Mouse (Mus musculus): ENCODE data around the gene Ddx31. TPM values are rescaled to one million over a fixed set of nuclear protein-coding genes. Genes with fewer than 3 reads are reported as not detected.

Gene Ddx31
- polyA plus RNA-seq, 1 experiment from 2014 or later: 16.5 TPM

- Histone ChIP-seq H3K9me3 (ENCODE audit: low read depth, low read length) (no peaks in the 10 kb centered on the region), H3K36me3 (ENCODE audit: insufficient read depth) (no peaks in the 10 kb centered on the region), H3K4me1 (ENCODE audit: insufficient read depth) (no peaks in the 10 kb centered on the region), H3K9ac (no peak overlapping the region), H3K27ac (ENCODE audit: low read depth) (no peak overlapping the region), H3K27me3 (ENCODE audit: insufficient read depth, low read length) (no peaks in the 10 kb centered on the region), H3K4me2 (no peak overlapping the region), H3K4me3 (ENCODE audit: low read depth, low read length) (no peak overlapping the region)
- DNase-seq: no peak
- WGBS: 77% methylated on average over 3 of the region's 3 CpGs
- no peak for ATAC-seq (ENCODE audit: insufficient read depth)
- TF ChIP-seq CTCF (IDR thresholded peaks at IDR 0.05; ENCODE audit: low read depth): no peak
Observed at GRCm38 (mm10) chr2:28946312-28946711, 106.1 kb downstream of the Ddx31 start.

GRCm38 (mm10) chr2:28952981-28953380, 112.8 kb downstream of the Ddx31 start:
- no peak overlapping the region for H3K9ac ChIP-seq
- no peaks in the 10 kb centered on the region for H3K36me3 ChIP-seq (ENCODE audit: insufficient read depth)
- no peak overlapping the region for H3K27ac ChIP-seq (ENCODE audit: low read depth)
- WGBS: 21% methylated on average over 8 of the region's 8 CpGs
- DNase-seq (no peak), ATAC-seq (ENCODE audit: insufficient read depth) (no peak)
- no peaks in the 10 kb centered on the region for H3K27me3 ChIP-seq (ENCODE audit: insufficient read depth, low read length)
- no peaks in the 10 kb centered on the region for H3K9me3 ChIP-seq (ENCODE audit: low read depth, low read length)
- no peak for TF ChIP-seq CTCF (IDR thresholded peaks at IDR 0.05; ENCODE audit: low read depth)
- H3K4me1 ChIP-seq (ENCODE audit: insufficient read depth): no peaks in the 10 kb centered on the region
- no peak overlapping the region for H3K4me3 ChIP-seq (ENCODE audit: low read depth, low read length)
- H3K4me2 ChIP-seq: no peak overlapping the region

DNA sequence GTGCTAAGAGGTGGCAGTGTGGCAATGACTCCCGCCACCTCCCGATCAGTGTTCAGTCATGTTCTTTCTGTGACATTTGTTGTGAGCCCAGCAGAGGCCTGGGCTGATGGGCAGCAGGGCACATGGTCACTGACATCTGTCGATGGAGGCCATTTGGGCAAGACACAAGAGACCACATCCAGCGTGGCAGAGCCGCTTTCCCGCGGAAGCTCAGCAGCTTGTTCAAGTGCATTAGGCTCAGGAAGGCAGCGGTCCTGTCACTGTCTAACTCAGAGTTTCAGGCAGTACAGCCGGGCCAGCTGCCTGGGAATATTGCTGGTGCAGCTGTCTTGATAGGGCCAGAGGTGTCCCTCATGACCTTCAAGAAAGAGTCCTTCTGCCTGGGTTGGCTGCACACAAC, 114.4 kb downstream of the Ddx31 start:
- ATAC-seq (ENCODE audit: insufficient read depth): no peak
- DNase-seq: no peak

More for the DNA sequence above, 114.4 kb downstream of the Ddx31 start:
- no peaks in the 10 kb centered on the region for H3K27me3 ChIP-seq (ENCODE audit: insufficient read depth, low read length)
- no peaks in the 10 kb centered on the region for H3K36me3 ChIP-seq (ENCODE audit: insufficient read depth)
- no peak overlapping the region for H3K4me3 ChIP-seq (ENCODE audit: low read depth, low read length)
- H3K9ac ChIP-seq: no peak overlapping the region
- no peak overlapping the region for H3K4me2 ChIP-seq
- WGBS: 80% methylated on average over 9 of the region's 9 CpGs
- TF ChIP-seq CTCF (IDR thresholded peaks at IDR 0.05; ENCODE audit: low read depth): no peak
- H3K4me1 ChIP-seq (ENCODE audit: insufficient read depth): no peaks in the 10 kb centered on the region
- no peaks in the 10 kb centered on the region for H3K9me3 ChIP-seq (ENCODE audit: low read depth, low read length)
- H3K27ac ChIP-seq (ENCODE audit: low read depth): no peak overlapping the region

Other genes starting within 250 kb of the Ddx31 start
- 0.51 and 0.69 TPM in 2 replicates for gene Gfi1b, start 218.4 kb upstream of the Ddx31 start, polyA plus RNA-seq (2014; fragmentation: Nextera tagmentation; extraction: Ambion mirVana)
- gene Tsc1, start 199.2 kb upstream of the Ddx31 start, polyA plus RNA-seq (2014; fragmentation: Nextera tagmentation; extraction: Ambion mirVana): 19.9 and 22.2 TPM in 2 replicates
- 1.8 and 2.5 TPM in 2 replicates for gene Spaca9, start 140.7 kb upstream of the Ddx31 start, polyA plus RNA-seq (2014; fragmentation: Nextera tagmentation; extraction: Ambion mirVana)
- 0.61 and 0.93 TPM in 2 replicates for gene Ak8, start 140.2 kb upstream of the Ddx31 start, polyA plus RNA-seq (2014; fragmentation: Nextera tagmentation; extraction: Ambion mirVana)
- gene Gtf3c4, start within 50 bp of the Ddx31 start, polyA plus RNA-seq (2014; fragmentation: Nextera tagmentation; extraction: Ambion mirVana): 27.8 and 29.0 TPM in 2 replicates
- gene Barhl1, start 76.3 kb downstream of the Ddx31 start, polyA plus RNA-seq (2014; fragmentation: Nextera tagmentation; extraction: Ambion mirVana): not detected in 2 replicates
- 0.76 and 0.83 TPM in 2 replicates for gene Cfap77, start 214.7 kb downstream of the Ddx31 start, polyA plus RNA-seq (2014; fragmentation: Nextera tagmentation; extraction: Ambion mirVana)
- 10.2 and 10.7 TPM in 2 replicates for gene Ttf1, start 219.9 kb downstream of the Ddx31 start, polyA plus RNA-seq (2014; fragmentation: Nextera tagmentation; extraction: Ambion mirVana)

Measured in lung, embryonic 14.5 days (tissue).